Mouse (Mus musculus) hindbrain, embryonic 13.5 days (tissue): ENCODE measurements around the gene Prl. TPM values are rescaled to one million over a fixed set of nuclear protein-coding genes. Genes with fewer than 3 reads are reported as not detected.

Source experiments
- polyA plus RNA-seq: library from polyadenylated mRNA; unstranded; fragments of >200 nt; fragmentation: Nextera tagmentation; extraction: Ambion mirVana; gene quantifications from 2 replicates; pipeline ENCODE4 v1.2.1, GENCODE M21; 2015

The Prl gene
- polyA plus RNA-seq, 1 experiment from 2014 or later, result not detected

Other genes starting within 250 kb of the Prl start
- not detected in 2 replicates for gene Prl3d1, start 36.6 kb downstream of the Prl start, polyA plus RNA-seq
- not detected in 2 replicates for gene Prl3d2, start 64.1 kb downstream of the Prl start, polyA plus RNA-seq
- not detected in 2 replicates for gene Prl3d3, start 99.2 kb downstream of the Prl start, polyA plus RNA-seq
- not detected in 2 replicates for gene Prl3c1, start 139.1 kb downstream of the Prl start, polyA plus RNA-seq
- gene Prl3b1, start 184.3 kb downstream of the Prl start, polyA plus RNA-seq, result not detected in 2 replicates
- gene Prl3a1, start 201.9 kb downstream of the Prl start, polyA plus RNA-seq, result not detected in 2 replicates